Mouse (Mus musculus) thymus, adult 2 months (tissue): ENCODE results near the gene C130073F10Rik. TPM values are rescaled to one million over a fixed set of nuclear protein-coding genes. Genes with fewer than 3 reads are reported as not detected.
"Not testable (repeated sequence)": the region's sequence is repeated elsewhere in the genome, so short reads cannot be mapped to it uniquely, and the experiment has no call there.

ENCODE experiments used
- DNase-seq: peaks from one replicate; pipeline ENCODE4 v3.0.0; 2021
- H3K27ac ChIP-seq: fragments of 200-500 bp; 2 replicates; pipeline ENCODE4 v1.5.1; 2012; ENCODE audit warnings: low read length, control low read depth; ENCODE audit not compliant: control insufficient read depth, insufficient read depth
- H3K27me3 ChIP-seq: fragments of 200-500 bp; 2 replicates; pipeline ENCODE4 v1.6.1; 2012; ENCODE audit warnings: mild to moderate bottlenecking, low read length, moderate library complexity, mixed read lengths; ENCODE audit not compliant: control insufficient read depth, insufficient read depth
- H3K36me3 ChIP-seq: fragments of 200-500 bp; 2 replicates; pipeline ENCODE4 v1.6.1; 2012; ENCODE audit warnings: mild to moderate bottlenecking, low read length, moderate library complexity; ENCODE audit not compliant: control insufficient read depth, insufficient read depth
- H3K4me1 ChIP-seq: fragments of 200-500 bp; replicated peaks from 2 replicates; pipeline ENCODE4 v1.6.1; 2012; ENCODE audit warnings: low read length; ENCODE audit not compliant: control insufficient read depth, insufficient read depth
- H3K4me3 ChIP-seq: fragments of 200-500 bp; 2 replicates; pipeline ENCODE4 v1.5.1; 2012; ENCODE audit warnings: mild to moderate bottlenecking, low read length, control low read depth, moderate library complexity; ENCODE audit not compliant: control insufficient read depth, insufficient read depth
- CTCF ChIP-seq: fragments of 200-500 bp; IDR thresholded peaks from 2 replicates; pipeline ENCODE4 v1.5.1; 2012; ENCODE audit warnings: mild to moderate bottlenecking, control low read depth, low read length, moderate library complexity, borderline replicate concordance; ENCODE audit not compliant: control insufficient read depth, poor library complexity, insufficient read depth; ENCODE audit errors: extremely low read depth
- POLR2A ChIP-seq: fragments of 200-500 bp; IDR thresholded peaks from 2 replicates; pipeline ENCODE4 v1.6.1; 2012; ENCODE audit warnings: mild to moderate bottlenecking, low read length, control low read depth, moderate library complexity; ENCODE audit not compliant: control insufficient read depth, poor library complexity, insufficient read depth; ENCODE audit errors: extremely low read depth
- WGBS: fragments of 180-500 bp; shearing (Covaris S2); methylation state at CpG from one replicate; pipeline ENCODE4 v1.1.7; 2018; 5-methylcytosine and 5-hydroxymethylcytosine counted together
- polyA plus RNA-seq: library from polyadenylated mRNA; depleted of rRNA; stranded (reverse); fragments of >200 nt; gene quantifications from 2 replicates; pipeline ENCODE4 v1.2.3, GENCODE M21; 2012; rRNA removed

The C130073F10Rik gene
- polyA plus RNA-seq, 1 experiment: not detected

DNA sequence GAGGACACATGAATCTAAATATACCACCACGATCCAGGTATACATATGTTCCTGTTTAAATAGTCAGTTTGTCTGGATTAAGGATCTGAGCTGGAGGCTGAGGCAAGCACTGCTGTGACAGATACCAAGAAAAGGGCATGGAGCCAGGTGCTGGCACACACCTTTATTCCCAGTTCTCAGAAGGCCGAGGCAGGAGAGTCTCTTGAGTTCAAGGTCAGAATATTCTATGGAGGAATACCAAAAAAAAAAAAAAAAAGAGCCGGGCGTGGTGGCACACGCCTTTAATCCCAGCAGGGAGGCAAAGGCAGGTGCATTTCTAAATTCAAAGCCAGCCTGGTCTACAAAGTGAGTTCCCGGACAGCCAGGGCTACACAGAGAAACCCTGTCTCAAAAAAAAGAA is 31.3 kb downstream of the C130073F10Rik start:
- no peak overlapping the region for H3K4me3 ChIP-seq
- TF ChIP-seq CTCF: no peak
- TF ChIP-seq POLR2A: no peak
- no peaks in the 10 kb centered on the region for H3K27me3 ChIP-seq
- no peak for DNase-seq
- no peaks in the 10 kb centered on the region for H3K36me3 ChIP-seq
- 91% methylated on average over 6 of the region's 6 CpGs for WGBS
- H3K27ac ChIP-seq: no peak overlapping the region
- H3K4me1 ChIP-seq: no peaks in the 10 kb centered on the region

DNA sequence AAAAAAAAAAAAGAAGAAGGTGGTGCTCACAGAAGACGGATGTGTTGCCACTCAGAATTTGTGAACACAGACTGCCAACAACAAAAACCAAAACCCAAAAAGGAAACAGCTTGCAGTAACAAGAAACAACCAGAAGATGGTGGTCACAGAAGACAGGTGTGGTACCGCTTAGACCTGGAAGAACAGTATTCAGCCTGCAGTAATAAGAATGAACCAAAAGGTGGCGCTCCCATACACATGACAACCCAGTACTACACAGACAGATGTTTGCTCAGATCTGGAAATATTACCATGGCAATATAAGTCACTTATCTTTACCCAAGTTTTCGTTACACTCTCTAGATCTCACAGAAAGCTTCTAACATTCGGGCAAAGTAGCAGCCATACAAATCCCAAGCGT is 32.7 kb downstream of the C130073F10Rik start:
- WGBS: 48% methylated on average over 6 of the region's 6 CpGs
- Histone ChIP-seq H3K4me3 (no peak overlapping the region), H3K27ac (no peak overlapping the region), H3K36me3 (no peaks in the 10 kb centered on the region), H3K27me3 (no peaks in the 10 kb centered on the region), H3K4me1 (no peaks in the 10 kb centered on the region)
- peak; percentile 1 for DNase-seq
- TF ChIP-seq POLR2A (no peak), CTCF (no peak)

DNA sequence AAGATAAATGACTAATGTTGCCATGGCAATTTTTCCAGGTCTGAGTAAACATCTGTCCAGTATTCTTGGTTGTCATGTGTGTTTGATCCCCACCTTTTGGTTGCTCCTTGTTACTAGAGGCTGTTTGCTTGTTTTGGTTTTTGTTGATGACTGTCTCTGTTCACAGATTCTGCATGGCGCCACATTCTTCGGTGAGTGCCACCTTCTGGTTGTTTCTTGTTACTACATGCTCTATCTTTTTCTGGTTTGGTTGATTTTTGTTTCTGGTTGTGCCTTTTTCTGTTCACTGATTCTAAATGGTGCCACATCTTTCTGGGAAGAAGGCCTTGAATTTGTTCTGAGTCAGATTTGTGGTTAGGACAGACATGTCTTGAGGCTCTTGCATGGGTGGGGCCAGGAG is 42.7 kb downstream of the C130073F10Rik start:
- 77% methylated on average over 2 of the region's 2 CpGs for WGBS
- no peak overlapping the region for H3K4me3 ChIP-seq
- no peaks in the 10 kb centered on the region for H3K36me3 ChIP-seq
- H3K27me3 ChIP-seq: no peaks in the 10 kb centered on the region
- no peak overlapping the region for H3K27ac ChIP-seq
- no peak for TF ChIP-seq POLR2A
- TF ChIP-seq CTCF: no peak
- DNase-seq: no peak
- no peaks in the 10 kb centered on the region for H3K4me1 ChIP-seq

GRCm38 (mm10) chr4:101843923-101844322 is 49.7 kb downstream of the C130073F10Rik start, which contains the start of gene B020004J07Rik:
B020004J07Rik (minus strand) TSS chr4:101844023.
- WGBS: 94% methylated on average over 4 of the region's 4 CpGs
- not testable (repeated sequence) for H3K4me3 ChIP-seq, H3K27me3 ChIP-seq, H3K36me3 ChIP-seq, H3K4me1 ChIP-seq, H3K27ac ChIP-seq, DNase-seq

Other genes starting within 250 kb of the C130073F10Rik start
- 35.5 and 43.1 TPM in 2 replicates for gene Leprot, start 246.1 kb downstream of the C130073F10Rik start, polyA plus RNA-seq
- 0.24 and 3.6 TPM in 2 replicates for gene Lepr, start 176.4 kb downstream of the C130073F10Rik start, polyA plus RNA-seq
- gene B020004J07Rik, start 49.8 kb downstream of the C130073F10Rik start, polyA plus RNA-seq: not detected in 2 replicates
- not detected in 2 replicates for gene Gm12800, start 15.3 kb upstream of the C130073F10Rik start, polyA plus RNA-seq
- not detected in 2 replicates for gene Gm12794, start 46.6 kb upstream of the C130073F10Rik start, polyA plus RNA-seq
- gene Gm12790, start 87.3 kb upstream of the C130073F10Rik start, polyA plus RNA-seq: not detected in 2 replicates
- not detected in 2 replicates for gene Gm12789, start 92.8 kb upstream of the C130073F10Rik start, polyA plus RNA-seq
- gene Pde4b, start 193.8 kb upstream of the C130073F10Rik start, polyA plus RNA-seq: 20.5 and 21.1 TPM in 2 replicates